Mouse (Mus musculus): Measurements from ENCODE around the gene Vgll4.

- TF ChIP-seq TAL1 (IDR thresholded peaks at IDR 0.05; ENCODE audit: low read length) (no peak), GATA1 (IDR thresholded peaks at IDR 0.05; ENCODE audit: low read length) (0 out of 2 replicates have a peak, but pooled peaks have one; percentile 10)
Observed at GRCm38 (mm10) chr6:114848761-114849160, 121.0 kb downstream of the Vgll4 start.

Measured in erythroblast, embryonic 14.5 days (primary cell).